Mouse (Mus musculus) lung, adult 10 weeks (tissue): ENCODE data around the gene Smcp. TPM values are rescaled to one million over a fixed set of nuclear protein-coding genes. Genes with fewer than 3 reads are reported as not detected.

Source experiments
- polyA plus RNA-seq: library from polyadenylated mRNA; stranded (reverse); fragments of 350-450 nt; fragmentation: Illumina TruSeq; extraction: RNeasy Lipid Tissue Mini Kit (QIAGEN cat#74804); gene quantifications from one replicate; pipeline ENCODE4 v1.2.3, GENCODE M21; 2014; ENCODE audit warnings: low read depth, low replicate concordance; ENCODE audit not compliant: insufficient read depth

The Smcp gene
- polyA plus RNA-seq, result not detected

GRCm38 (mm10) chr3:92588858-92589257, at the start of gene Smcp:
Gene Smcp, minus strand, starts transcription at chr3:92588997.

DNA sequence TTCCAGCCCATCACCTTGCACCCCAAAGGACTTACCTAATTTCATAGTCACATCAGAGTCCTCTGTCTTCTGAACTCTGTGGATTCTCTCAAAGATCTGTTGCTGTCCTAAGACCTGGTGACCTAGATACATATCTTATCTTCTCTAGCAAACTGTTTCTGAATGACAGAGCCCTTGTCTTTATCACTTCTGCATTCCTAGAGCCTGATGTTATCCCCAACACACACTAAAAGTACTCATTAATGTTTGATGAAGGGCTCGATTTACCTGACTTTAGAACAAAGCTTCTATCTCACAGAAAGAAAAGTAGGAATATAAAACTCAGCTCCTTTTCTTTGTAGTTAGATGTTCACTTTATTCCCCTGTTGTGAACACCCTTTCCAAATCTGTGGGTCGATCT, 32.8 kb upstream of the Smcp start, which contains the start of gene Lce6a:
Lce6a (minus strand) TSS at position 101 of the 400 bp plus-strand sequence.

GRCm38 (mm10) chr3:92607392-92607791, 18.6 kb upstream of the Smcp start, which contains the start of gene 2210017I01Rik:
Gene 2210017I01Rik, minus strand, starts transcription at chr3:92607492.

GRCm38 (mm10) chr3:92573449-92574041, 15.3 kb downstream of the Smcp start, which contains the start of gene Ivl:
Gene Ivl, minus strand, starts transcription at chr3:92573735.

DNA sequence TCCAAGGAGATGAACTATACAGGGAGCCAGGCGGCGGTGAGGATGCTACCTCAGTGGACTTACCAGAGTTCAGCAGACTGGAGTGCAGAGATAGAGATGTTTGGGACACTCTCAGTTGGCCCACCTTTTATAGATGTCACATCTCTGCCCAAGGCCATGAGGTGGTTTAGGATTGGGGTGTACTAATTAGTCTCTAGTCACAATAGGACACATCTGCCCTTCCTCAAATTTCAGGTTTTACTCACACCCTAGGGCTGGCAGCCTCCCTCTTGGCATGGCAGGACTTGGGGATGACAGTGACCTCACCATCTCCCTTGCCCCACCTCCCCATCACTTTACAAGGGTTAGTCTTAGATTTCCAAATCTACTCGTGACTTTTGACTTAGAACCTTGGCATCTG, 54.4 kb downstream of the Smcp start, which contains the start of gene 2310046K23Rik:
2310046K23Rik (minus strand) TSS at position 101 of the 400 bp plus-strand sequence.

Other genes with a start within 250 kb of the Smcp start
- not detected for gene Sprr2d, start 249.9 kb downstream of the Smcp start, polyA plus RNA-seq
- gene Sprr2e, start 236.9 kb downstream of the Smcp start, polyA plus RNA-seq, result not detected
- not detected for gene Sprr2f, start 223.8 kb downstream of the Smcp start, polyA plus RNA-seq
- not detected for gene Sprr2h, start 203.3 kb downstream of the Smcp start, polyA plus RNA-seq
- gene Sprr2i, start 181.0 kb downstream of the Smcp start, polyA plus RNA-seq, result not detected
- gene Sprr2j-ps, start 170.9 kb downstream of the Smcp start, polyA plus RNA-seq, result not detected
- 3.0 TPM for gene Gm9774, start 159.6 kb downstream of the Smcp start, polyA plus RNA-seq
- gene Sprr2k, start 156.4 kb downstream of the Smcp start, polyA plus RNA-seq, result not detected
- gene Sprr1b, start 150.2 kb downstream of the Smcp start, polyA plus RNA-seq, result not detected
- gene Sprr3, start 130.3 kb downstream of the Smcp start, polyA plus RNA-seq, result not detected
- 3.2 TPM for gene Sprr1a, start 103.1 kb downstream of the Smcp start, polyA plus RNA-seq
- not detected for gene Sprr4, start 88.5 kb downstream of the Smcp start, polyA plus RNA-seq
- gene 2310046K23Rik, start 54.5 kb downstream of the Smcp start, polyA plus RNA-seq, result not detected
- gene Ivl, start 15.3 kb downstream of the Smcp start, polyA plus RNA-seq, result 0.97 TPM
- gene 2210017I01Rik, start 18.5 kb upstream of the Smcp start, polyA plus RNA-seq, result not detected
- not detected for gene Lce6a, start 32.7 kb upstream of the Smcp start, polyA plus RNA-seq
- not detected for gene Lce1a1, start 59.3 kb upstream of the Smcp start, polyA plus RNA-seq
- not detected for gene Lce1b, start 67.9 kb upstream of the Smcp start, polyA plus RNA-seq
- gene Lce1a2, start 81.3 kb upstream of the Smcp start, polyA plus RNA-seq, result not detected
- gene Lce1c, start 90.2 kb upstream of the Smcp start, polyA plus RNA-seq, result not detected
- gene Lce1d, start 98.2 kb upstream of the Smcp start, polyA plus RNA-seq, result not detected
- not detected for gene Lce1e, start 120.1 kb upstream of the Smcp start, polyA plus RNA-seq
- not detected for gene Lce1f, start 131.4 kb upstream of the Smcp start, polyA plus RNA-seq
- gene Gm38119, start 150.1 kb upstream of the Smcp start, polyA plus RNA-seq, result not detected
- gene Lce1g, start 163.3 kb upstream of the Smcp start, polyA plus RNA-seq, result not detected
- not detected for gene Lce1h, start 176.1 kb upstream of the Smcp start, polyA plus RNA-seq
- not detected for gene Lce1i, start 189.9 kb upstream of the Smcp start, polyA plus RNA-seq
- not detected for gene Lce1j, start 201.5 kb upstream of the Smcp start, polyA plus RNA-seq
- not detected for gene Lce1k, start 218.9 kb upstream of the Smcp start, polyA plus RNA-seq
- not detected for gene Kprp, start 238.2 kb upstream of the Smcp start, polyA plus RNA-seq